Mouse (Mus musculus) liver, embryonic 16.5 days (tissue): ENCODE data around the gene Slc39a2. TPM values are rescaled to one million over a fixed set of nuclear protein-coding genes. Genes with fewer than 3 reads are reported as not detected.

Experiments
- ATAC-seq: fragments of 200-750 bp; cut with Nextera tagmentation; 2 replicates; pipeline ENCODE4 v1.8.0; 2017; ENCODE audit warnings: low read depth, mild to moderate bottlenecking, moderate number of reproducible peaks, moderate library complexity
- H3K27ac ChIP-seq: fragments of 300-500 bp; sonication (generic); 2 replicates; pipeline ENCODE4 v1.5.1; 2014; ENCODE audit warnings: mild to moderate bottlenecking, low read length
- H3K27me3 ChIP-seq: fragments of 300-500 bp; sonication (generic); 2 replicates; pipeline ENCODE4 v1.6.1; 2014; ENCODE audit warnings: low read depth, low read length, mixed read lengths; ENCODE audit not compliant: control insufficient read depth, insufficient read depth
- H3K36me3 ChIP-seq: fragments of 300-500 bp; sonication (generic); 2 replicates; pipeline ENCODE4 v1.6.1; 2014; ENCODE audit warnings: mild to moderate bottlenecking; ENCODE audit not compliant: control insufficient read depth, insufficient read depth
- H3K4me1 ChIP-seq: fragments of 300-500 bp; sonication (generic); 2 replicates; pipeline ENCODE4 v1.6.1; 2014; ENCODE audit warnings: low read depth, low read length, mixed read lengths; ENCODE audit not compliant: control insufficient read depth
- H3K4me2 ChIP-seq: fragments of 300-500 bp; sonication (generic); 2 replicates; pipeline ENCODE4 v1.6.1; 2014; ENCODE audit warnings: low read depth, low read length, mixed read lengths
- H3K4me3 ChIP-seq: fragments of 300-500 bp; sonication (generic); 2 replicates; pipeline ENCODE4 v1.5.1; 2014; ENCODE audit warnings: low read depth, mild to moderate bottlenecking, low read length
- H3K9ac ChIP-seq: fragments of 300-500 bp; sonication (generic); 2 replicates; pipeline ENCODE4 v1.6.1; 2014; ENCODE audit warnings: low read depth, low read length
- H3K9me3 ChIP-seq: fragments of 300-500 bp; sonication (generic); replicated peaks from 2 replicates; pipeline ENCODE4 v1.6.1; 2016; ENCODE audit warnings: low read length; ENCODE audit not compliant: control insufficient read depth
- WGBS: fragments of 180-500 bp; shearing (Covaris S2); extraction: QIAGEN DNeasy Blood & Tissue Kit; methylation state at CpG from one replicate; pipeline ENCODE4 v1.1.7; 2014; ENCODE audit not compliant: insufficient replicate concordance; 5-methylcytosine and 5-hydroxymethylcytosine counted together
- polyA plus RNA-seq: library from polyadenylated mRNA; unstranded; fragments of >200 nt; fragmentation: Nextera tagmentation; extraction: Ambion mirVana; gene quantifications from 2 replicates; pipeline ENCODE4 v1.2.1, GENCODE M21; 2015

Slc39a2 gene
- polyA plus RNA-seq, 1 experiment from 2014 or later: 0.09 TPM

GRCm38 (mm10) chr14:51912391-51913061, 19.8 kb downstream of the Slc39a2 start:
- Histone ChIP-seq H3K36me3 (peaks cover 4% of the 10 kb centered on the region; the same call in 1 of the 2 replicates), H3K4me1 (peaks cover 13% of the 10 kb centered on the region), H3K9me3 (no peaks in the 10 kb centered on the region), H3K27ac (peak overlapping the region; percentile 55), H3K9ac (peak overlapping the region; percentile 49), H3K4me3 (peak overlapping the region; percentile 63), H3K27me3 (peaks cover 17% of the 10 kb centered on the region), H3K4me2 (peak overlapping the region; percentile 81)
- 11% methylated on average over 14 of the region's 14 CpGs for WGBS
- ATAC-seq: peak; percentile 52

- no peaks in the 10 kb centered on the region for H3K9me3 ChIP-seq
- peaks cover 10% of the 10 kb centered on the region for H3K4me1 ChIP-seq
- peak overlapping the region; percentile 63 for H3K4me3 ChIP-seq
- H3K27ac ChIP-seq: peak overlapping the region; percentile 55
- peaks cover 4% of the 10 kb centered on the region; the same call in 1 of the 2 replicates for H3K36me3 ChIP-seq
- H3K9ac ChIP-seq: peak overlapping the region; percentile 49
- peak; percentile 89 for ATAC-seq
- under 1% methylated on average over 58 of the region's 58 CpGs for WGBS
- H3K27me3 ChIP-seq: peaks cover 17% of the 10 kb centered on the region
- H3K4me2 ChIP-seq: peak overlapping the region; percentile 81
Observed at GRCm38 (mm10) chr14:51913062-51913959, 20.6 kb downstream of the Slc39a2 start.

GRCm38 (mm10) chr14:51913960-51914762, 21.5 kb downstream of the Slc39a2 start, which contains the start of gene Ndrg2:
Gene Ndrg2, minus strand, starts transcription at chr14:51914158.
- H3K4me1 ChIP-seq: peaks cover 10% of the 10 kb centered on the region
- H3K9me3 ChIP-seq: no peaks in the 10 kb centered on the region
- peaks cover 4% of the 10 kb centered on the region; the same call in 1 of the 2 replicates for H3K36me3 ChIP-seq
- H3K4me3 ChIP-seq: peak within 1 kb of the TSS; percentile 63
- peak within 1 kb of the TSS; percentile 55 for H3K27ac ChIP-seq
- 6% methylated on average over 23 of the region's 23 CpGs for WGBS
- ATAC-seq: no peak
- H3K4me2 ChIP-seq: peak within 1 kb of the TSS; percentile 81
- H3K9ac ChIP-seq: peak within 1 kb of the TSS; percentile 49
- H3K27me3 ChIP-seq: peaks cover 17% of the 10 kb centered on the region

- Histone ChIP-seq H3K4me2 (no peak overlapping the region), H3K9me3 (no peaks in the 10 kb centered on the region), H3K27me3 (peaks cover 17% of the 10 kb centered on the region), H3K4me3 (no peak overlapping the region), H3K36me3 (no peaks in the 10 kb centered on the region; the same call in 1 of the 2 replicates), H3K4me1 (peaks cover 10% of the 10 kb centered on the region), H3K9ac (no peak overlapping the region), H3K27ac (no peak overlapping the region)
- ATAC-seq: no peak
- 7% methylated on average over 3 of the region's 3 CpGs for WGBS
Observed at GRCm38 (mm10) chr14:51915030-51915429, 22.3 kb downstream of the Slc39a2 start.

GRCm38 (mm10) chr14:51916539-51916938, 23.9 kb downstream of the Slc39a2 start:
- Histone ChIP-seq H3K36me3 (no peaks in the 10 kb centered on the region), H3K4me3 (no peak overlapping the region), H3K4me1 (peaks cover 10% of the 10 kb centered on the region), H3K9ac (no peak overlapping the region), H3K27ac (no peak overlapping the region), H3K9me3 (no peaks in the 10 kb centered on the region), H3K4me2 (no peak overlapping the region), H3K27me3 (peaks cover 17% of the 10 kb centered on the region)
- WGBS: 62% methylated on average over 4 of the region's 4 CpGs
- no peak for ATAC-seq

GRCm38 (mm10) chr14:51918125-51918524, 25.4 kb downstream of the Slc39a2 start, which contains the start of gene Tppp2:
Gene Tppp2, plus strand, starts transcription at chr14:51918425.
- Histone ChIP-seq H3K4me2 (no peak within 1 kb of the TSS), H3K36me3 (no peaks in the 10 kb centered on the region), H3K9ac (no peak within 1 kb of the TSS), H3K27ac (no peak within 1 kb of the TSS), H3K4me1 (peaks cover 10% of the 10 kb centered on the region), H3K9me3 (no peaks in the 10 kb centered on the region), H3K27me3 (peaks cover 13% of the 10 kb centered on the region), H3K4me3 (no peak within 1 kb of the TSS)
- 77% methylated on average over 4 of the region's 4 CpGs for WGBS
- ATAC-seq: no peak

- WGBS: 64% methylated on average over 4 of the region's 4 CpGs
- no peak overlapping the region for H3K4me3 ChIP-seq
- peaks cover 5% of the 10 kb centered on the region for H3K27me3 ChIP-seq
- no peak overlapping the region for H3K27ac ChIP-seq
- no peaks in the 10 kb centered on the region for H3K9me3 ChIP-seq
- ATAC-seq: no peak
- no peaks in the 10 kb centered on the region for H3K36me3 ChIP-seq
- no peak overlapping the region for H3K4me2 ChIP-seq
- H3K4me1 ChIP-seq: peaks cover 4% of the 10 kb centered on the region
- no peak overlapping the region for H3K9ac ChIP-seq
Observed at GRCm38 (mm10) chr14:51918966-51919365, 26.3 kb downstream of the Slc39a2 start.

GRCm38 (mm10) chr14:51921759-51922570, 29.3 kb downstream of the Slc39a2 start:
- H3K4me2 ChIP-seq: no peak overlapping the region
- H3K27me3 ChIP-seq: no peaks in the 10 kb centered on the region
- H3K4me1 ChIP-seq: no peaks in the 10 kb centered on the region
- H3K27ac ChIP-seq: no peak overlapping the region
- ATAC-seq: peak; percentile 39; the same call in 1 of the 2 replicates
- no peak overlapping the region for H3K4me3 ChIP-seq
- no peaks in the 10 kb centered on the region for H3K36me3 ChIP-seq
- H3K9ac ChIP-seq: no peak overlapping the region
- 64% methylated on average over 16 of the region's 16 CpGs for WGBS
- H3K9me3 ChIP-seq: no peaks in the 10 kb centered on the region
